8 mouse cellular contexts compared by ENCODE assay signal in the genomic region with DNA sequence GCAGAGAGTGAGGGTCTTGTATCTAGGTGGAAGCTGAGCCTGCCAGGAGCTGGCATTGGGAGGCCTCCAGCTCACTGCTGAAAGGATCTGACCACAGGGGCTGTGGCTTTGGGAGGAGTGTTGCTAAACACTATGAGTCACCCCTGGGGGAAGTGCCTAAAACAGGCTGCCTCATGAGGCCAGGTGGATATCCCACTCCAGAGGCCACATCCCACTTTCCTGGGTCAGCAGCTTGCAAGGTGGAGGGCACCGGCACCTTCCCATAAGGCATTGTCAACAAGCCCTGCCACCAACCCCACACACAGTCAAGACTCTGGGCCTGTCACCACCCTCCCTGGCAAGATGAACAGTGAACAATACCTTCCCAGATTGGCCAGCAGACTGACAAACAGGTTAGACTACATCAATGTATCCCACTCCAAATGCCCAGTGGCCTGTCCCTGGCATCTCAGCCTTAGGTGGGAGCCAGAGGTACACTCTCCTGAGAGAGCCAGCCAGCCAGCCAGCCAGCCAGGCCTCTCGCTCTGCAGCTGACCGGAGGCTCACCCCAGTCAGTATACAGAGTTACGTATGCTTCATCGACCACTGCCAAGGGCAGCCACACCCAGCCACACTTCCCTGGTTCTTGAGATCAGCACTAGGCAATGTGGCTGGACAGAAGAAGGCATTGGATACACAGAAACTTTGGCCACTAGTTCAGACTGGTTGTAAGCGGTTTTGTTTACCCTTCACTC. TPM values are rescaled to one million over a fixed set of nuclear protein-coding genes. Genes with fewer than 3 reads are reported as not detected.
A peak's percentile ranks its signal among the peaks of the same experiment; 100 is the strongest.
DNase-seq lines count a peak whose midpoint lies in the region; ATAC-seq and TF ChIP-seq lines count a peak whose summit lies in the region.

No protein-coding gene starts in this region.

- no peak overlapping the region; the same call in 1 of the 2 replicates for H3K27ac ChIP-seq in heart, adult 2 months
- H3K27ac ChIP-seq in intestine, postnatal 0 days (ENCODE audit: low read depth, low read length), result peak overlapping the region; percentile 66
- peak overlapping the region; percentile 66 for H3K27ac ChIP-seq in macrophage

- ATAC-seq in intestine, postnatal 0 days, result peak; percentile 55
- no peak for ATAC-seq in erythroblast, adult 5-6 weeks (replicated peaks; ENCODE audit: low FRiP score, poor library complexity, severe bottlenecking)

- H3K9me3 ChIP-seq in intestine, postnatal 0 days (ENCODE audit: control insufficient read depth), result no peaks in the 10 kb centered on the region

- no peaks in the 10 kb centered on the region for H3K36me3 ChIP-seq in heart, adult 2 months (ENCODE audit: control insufficient read depth, insufficient read depth, low read length)
- peaks cover 19% of the 10 kb centered on the region for H3K36me3 ChIP-seq in intestine, postnatal 0 days (ENCODE audit: control insufficient read depth, insufficient read depth)
- peaks cover 5% of the 10 kb centered on the region; the same call in 1 of the 2 replicates for H3K36me3 ChIP-seq in macrophage (ENCODE audit: inconsistent target)

- no peak for TF ChIP-seq POLR2A in heart, adult 2 months (IDR thresholded peaks at IDR 0.05; ENCODE audit: insufficient read depth, low read depth, low read length)

- H3K4me2 ChIP-seq in intestine, postnatal 0 days (replicated peaks; ENCODE audit: low read depth), result 0 out of 2 replicates have a peak overlapping the region, but pooled peaks have one; percentile 17

- H3K4me3 ChIP-seq in heart, adult 2 months, result no peak overlapping the region
- H3K4me3 ChIP-seq in intestine, postnatal 0 days (ENCODE audit: low read depth, low read length), result no peak overlapping the region
- no peak overlapping the region for H3K4me3 ChIP-seq in macrophage (ENCODE audit: inconsistent target)

- no peak for TF ChIP-seq CTCF in heart, adult 2 months (IDR thresholded peaks at IDR 0.05)
- TF ChIP-seq CTCF in intestine, postnatal 0 days (IDR thresholded peaks at IDR 0.05; ENCODE audit: low read depth), result no peak

- intact Hi-C loops in heart, adult 2 months (cut with DNase I), result no loop called here
- intact Hi-C loops in heart, postnatal 36 days (cut with DNase I), result no loop called here

- H3K27me3 ChIP-seq in heart, adult 2 months (ENCODE audit: control insufficient read depth, insufficient read depth, low read length), result no peaks in the 10 kb centered on the region
- no peaks in the 10 kb centered on the region for H3K27me3 ChIP-seq in intestine, postnatal 0 days (replicated peaks; ENCODE audit: control insufficient read depth, insufficient read depth, low read length)

- H3K4me1 ChIP-seq in heart, adult 2 months (ENCODE audit: control insufficient read depth, insufficient read depth, low read length), result peaks cover 35% of the 10 kb centered on the region
- H3K4me1 ChIP-seq in intestine, postnatal 0 days (replicated peaks; ENCODE audit: control insufficient read depth, insufficient read depth, low read length), result peaks cover 14% of the 10 kb centered on the region

- peak; percentile 49 to 61 for DNase-seq in heart, adult 2 months
- DNase-seq in heart, postnatal 36 days, result no peak
- peak; percentile 68 for DNase-seq in adrenal gland, adult 8-10 months
- DNase-seq in gastrocnemius, adult 8-10 months (ENCODE audit: low spot score in 2 of 2), result no peak
- no peak for DNase-seq in cerebellum, postnatal 4 days (ENCODE audit: low spot score in 2 of 2)

- no peaks in the 10 kb centered on the region for H3K79me2 ChIP-seq in heart, adult 2 months (replicated peaks; ENCODE audit: control insufficient read depth, insufficient read depth, low read length)
- H3K79me2 ChIP-seq in macrophage (ENCODE audit: inconsistent target), result peaks cover 100% of the 10 kb centered on the region

- TF ChIP-seq EP300 in heart, adult 2 months (IDR thresholded peaks at IDR 0.05; ENCODE audit: insufficient read depth, low read depth, low read length), result no peak

- 35% methylated on average over 6 of the region's 6 CpGs for WGBS in heart, adult 2 months
- WGBS in intestine, postnatal 0 days, result 16% methylated on average over 6 of the region's 6 CpGs
- WGBS in macrophage (ENCODE audit: missing documents), result 36% methylated on average over 4 of the region's 6 CpGs

- 0 out of 2 replicates have a peak overlapping the region, but pooled peaks have one; percentile 2 for H3K9ac ChIP-seq in heart, adult 2 months (ENCODE audit: low read depth, low read length)
- no peak overlapping the region for H3K9ac ChIP-seq in intestine, postnatal 0 days (ENCODE audit: low read depth, low read length)

RNA-seq across cellular contexts. Expression of a gene that starts 17.9 kb away (rescaled TPM):
- total RNA-seq in heart, adult 2 months (2021), result 10 to 100 TPM; 20.6 to 23.2 TPM
- polyA plus RNA-seq in heart, adult 2 months (2012; rRNA removed), result 12.3 and 12.9 TPM in 2 replicates
- total RNA-seq in heart, postnatal 36 days (2021), result 10 to 100 TPM; 16.5 to 20.5 TPM
- total RNA-seq in adrenal gland, adult 8-10 months (2022), result 100 to 1,000 TPM in 2 of 4 experiments, 10 to 100 TPM in 2; 90.2 to 151 (median 111) TPM
- 30.2 and 33.0 TPM in 2 replicates for polyA plus RNA-seq in intestine, postnatal 0 days (2015; fragmentation: Nextera tagmentation; extraction: Ambion mirVana)
- 100 to 1,000 TPM in 6 of 26 experiments, 10 to 100 TPM in 14, 1 to 10 TPM in 6; 5.0 to 155 (median 36.6) TPM for total RNA-seq in macrophage (2018; cell fraction: chromatin; rRNA removed)
- 100 to 1,000 TPM in 7 of 26 experiments, 10 to 100 TPM in 19; 17.2 to 237 (median 26.6) TPM for total RNA-seq in macrophage (2018; cell fraction: cytosol; rRNA removed)
- total RNA-seq in macrophage (2018; cell fraction: nucleus; rRNA removed), result 100 to 1,000 TPM in 8 of 26 experiments, 10 to 100 TPM in 18; 15.6 to 179 (median 63.8) TPM
- polyA plus RNA-seq in macrophage (2018), result 6.8 to 16.9 TPM (median 13.4 TPM) in 3 replicates
- total RNA-seq in erythroblast, adult 5-6 weeks (2015; ENCODE audit: low replicate concordance), result 4.4 and 5.0 TPM in 2 replicates
- 6.7 and 9.9 TPM in 2 replicates for total RNA-seq in erythroblast, adult 5-6 weeks (2017; ENCODE audit: low replicate concordance)
- total RNA-seq in gastrocnemius, adult 8-10 months (2022), result 1 to 10 TPM; 2.8 to 6.4 (median 5.0) TPM

RNA-seq across cellular contexts. Expression of a gene that starts 24.0 kb away (rescaled TPM):
- not detected for total RNA-seq in heart, adult 2 months (2021)
- polyA plus RNA-seq in heart, adult 2 months (2012; rRNA removed), result 0.18 TPM in 1 of 2 replicates, not detected in the other
- total RNA-seq in heart, postnatal 36 days (2021), result not detected
- under 1 TPM; 0.43 to 1.00 (median 0.75) TPM for total RNA-seq in adrenal gland, adult 8-10 months (2022)
- not detected in 2 replicates for polyA plus RNA-seq in intestine, postnatal 0 days (2015; fragmentation: Nextera tagmentation; extraction: Ambion mirVana)
- 1 to 10 TPM in 1 of 26 experiments, under 1 TPM in 1, not detected in 24; 0.94 to 1.3 TPM for total RNA-seq in macrophage (2018; cell fraction: chromatin; rRNA removed)
- total RNA-seq in macrophage (2018; cell fraction: cytosol; rRNA removed), result not detected
- total RNA-seq in macrophage (2018; cell fraction: nucleus; rRNA removed), result 1 to 10 TPM in 1 of 26 experiments, under 1 TPM in 2, not detected in 23; 0.40 to 1.6 (median 0.46) TPM
- polyA plus RNA-seq in macrophage (2018), result not detected in 3 replicates
- not detected in 2 replicates for total RNA-seq in erythroblast, adult 5-6 weeks (2015; ENCODE audit: low replicate concordance)
- total RNA-seq in erythroblast, adult 5-6 weeks (2017; ENCODE audit: low replicate concordance), result not detected in 2 replicates
- total RNA-seq in gastrocnemius, adult 8-10 months (2022), result not detected

RNA-seq across cellular contexts. Expression of a gene that starts 49.6 kb away (rescaled TPM):
- total RNA-seq in heart, adult 2 months (2021), result 1 to 10 TPM; 5.8 to 6.4 TPM
- polyA plus RNA-seq in heart, adult 2 months (2012; rRNA removed), result 4.7 and 7.8 TPM in 2 replicates
- total RNA-seq in heart, postnatal 36 days (2021), result 1 to 10 TPM; 6.3 to 8.2 TPM
- total RNA-seq in adrenal gland, adult 8-10 months (2022), result 10 to 100 TPM; 16.7 to 21.8 (median 18.1) TPM
- polyA plus RNA-seq in intestine, postnatal 0 days (2015; fragmentation: Nextera tagmentation; extraction: Ambion mirVana), result 9.0 and 9.6 TPM in 2 replicates
- total RNA-seq in macrophage (2018; cell fraction: chromatin; rRNA removed), result 10 to 100 TPM; 11.0 to 52.3 (median 24.4) TPM
- 10 to 100 TPM in 8 of 26 experiments, 1 to 10 TPM in 18; 3.6 to 12.4 (median 8.7) TPM for total RNA-seq in macrophage (2018; cell fraction: cytosol; rRNA removed)
- 10 to 100 TPM in 25 of 26 experiments, 1 to 10 TPM in 1; 7.3 to 36.6 (median 16.2) TPM for total RNA-seq in macrophage (2018; cell fraction: nucleus; rRNA removed)
- polyA plus RNA-seq in macrophage (2018), result 8.5 to 11.5 TPM (median 8.9 TPM) in 3 replicates
- 1.3 and 8.1 TPM in 2 replicates for total RNA-seq in erythroblast, adult 5-6 weeks (2015; ENCODE audit: low replicate concordance)
- total RNA-seq in erythroblast, adult 5-6 weeks (2017; ENCODE audit: low replicate concordance), result 11.2 and 11.7 TPM in 2 replicates
- 1 to 10 TPM; 3.3 to 5.0 (median 4.4) TPM for total RNA-seq in gastrocnemius, adult 8-10 months (2022)

RNA-seq across cellular contexts. Expression of a gene that starts 49.8 kb away (rescaled TPM):
- 10 to 100 TPM; 15.3 to 16.4 TPM for total RNA-seq in heart, adult 2 months (2021)
- polyA plus RNA-seq in heart, adult 2 months (2012; rRNA removed), result 10.7 and 12.4 TPM in 2 replicates
- 10 to 100 TPM; 14.9 to 15.6 TPM for total RNA-seq in heart, postnatal 36 days (2021)
- total RNA-seq in adrenal gland, adult 8-10 months (2022), result 10 to 100 TPM; 28.9 to 34.4 (median 31.0) TPM
- polyA plus RNA-seq in intestine, postnatal 0 days (2015; fragmentation: Nextera tagmentation; extraction: Ambion mirVana), result 40.0 and 41.9 TPM in 2 replicates
- 10 to 100 TPM in 18 of 26 experiments, 1 to 10 TPM in 8; 7.6 to 20.0 (median 12.4) TPM for total RNA-seq in macrophage (2018; cell fraction: chromatin; rRNA removed)
- total RNA-seq in macrophage (2018; cell fraction: cytosol; rRNA removed), result 10 to 100 TPM; 26.2 to 38.3 (median 34.2) TPM
- total RNA-seq in macrophage (2018; cell fraction: nucleus; rRNA removed), result 10 to 100 TPM in 25 of 26 experiments, 1 to 10 TPM in 1; 8.3 to 23.7 (median 15.9) TPM
- 25.4 to 31.8 TPM (median 29.8 TPM) in 3 replicates for polyA plus RNA-seq in macrophage (2018)
- 20.0 and 21.7 TPM in 2 replicates for total RNA-seq in erythroblast, adult 5-6 weeks (2015; ENCODE audit: low replicate concordance)
- total RNA-seq in erythroblast, adult 5-6 weeks (2017; ENCODE audit: low replicate concordance), result 23.3 and 37.5 TPM in 2 replicates
- total RNA-seq in gastrocnemius, adult 8-10 months (2022), result 10 to 100 TPM; 30.8 to 41.7 (median 36.1) TPM

Comparison
In these comparisons a context has a peak if more than half of its experiments do, and no peak if none do; other contexts are left out.
1. DNase-seq: peak in heart, adult 2 months (2 of 2) and adrenal gland, adult 8-10 months (single experiment); none in heart, postnatal 36 days (0 of 2), gastrocnemius, adult 8-10 months (0 of 2) and cerebellum, postnatal 4 days (0 of 2).